Mouse (Mus musculus) mature B cell (primary cell): ENCODE data around the gene Pwwp2a.

Experiments
- in situ Hi-C: fragments of 300-500 bp; cut with MboI; formaldehyde crosslinking; loops from 2 replicates; pipeline ENCODE4 v1.14.3; 2019

Gene Pwwp2a

GRCm38 (mm10) chr11:43723411-43723810 is 41.6 kb downstream of the Pwwp2a start:
- in situ Hi-C loops: no loop called here

GRCm38 (mm10) chr11:43727796-43728195 is 46.0 kb downstream of the Pwwp2a start:
- in situ Hi-C loops: no loop called here

- in situ Hi-C loops: no loop called here
Observed at GRCm38 (mm10) chr11:43728737-43729301, 47.0 kb downstream of the Pwwp2a start.

- in situ Hi-C loops: no loop called here
Observed at GRCm38 (mm10) chr11:43747233-43748226, 65.7 kb downstream of the Pwwp2a start, which contains the start of gene Ttc1. Ttc1 (minus strand) TSS chr11:43748008.

- in situ Hi-C loops: no loop called here
Observed at GRCm38 (mm10) chr11:43751542-43751941, 69.7 kb downstream of the Pwwp2a start.

- in situ Hi-C loops: no loop called here
Observed at GRCm38 (mm10) chr11:43754568-43754967, 72.8 kb downstream of the Pwwp2a start.

- in situ Hi-C loops: no loop called here
Observed at GRCm38 (mm10) chr11:43755411-43755810, 73.6 kb downstream of the Pwwp2a start.

GRCm38 (mm10) chr11:43758436-43758835 is 76.6 kb downstream of the Pwwp2a start:
- in situ Hi-C loops: no loop called here

- in situ Hi-C loops: no loop called here
Observed at GRCm38 (mm10) chr11:43766922-43767648, 85.3 kb downstream of the Pwwp2a start.

GRCm38 (mm10) chr11:43767749-43768148 is 86.0 kb downstream of the Pwwp2a start:
- in situ Hi-C loops: no loop called here

GRCm38 (mm10) chr11:43770110-43770509 is 88.3 kb downstream of the Pwwp2a start:
- in situ Hi-C loops: loop anchor here (5.0 kb wide), 1 partner anchor 557 kb away; no protein-coding TSS in a partner anchor
